Mouse (Mus musculus) embryo, embryonic 11.5 days (tissue): Measurements from ENCODE around the gene Rab3a.

Source experiments
- DNase-seq: peaks from one replicate; pipeline ENCODE4 v3.0.0-alpha.2; 2012; ENCODE audit warnings: low read depth, low spot score

Gene Rab3a

DNA sequence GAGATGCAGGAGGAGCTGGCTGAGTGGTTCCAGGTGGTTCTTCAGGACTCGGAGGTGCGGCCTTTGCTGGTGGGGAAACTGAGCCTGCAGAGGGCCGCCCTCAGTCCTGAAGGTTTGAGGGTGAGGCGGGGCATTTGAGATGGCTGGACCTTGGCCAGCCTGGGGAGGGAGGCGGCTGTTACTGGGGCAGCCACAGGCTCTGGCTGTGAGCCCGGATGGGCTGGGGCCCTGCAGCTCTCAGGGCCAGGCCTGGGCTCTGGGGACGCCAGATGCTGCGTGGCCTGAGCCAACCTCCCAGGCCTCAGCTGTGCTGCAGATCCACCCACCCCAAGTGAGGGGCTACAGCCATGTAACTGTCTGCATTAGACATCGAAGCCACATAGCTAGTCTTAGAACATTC lies 19.4 kb downstream of the Rab3a start:
- DNase-seq: no peak

DNA sequence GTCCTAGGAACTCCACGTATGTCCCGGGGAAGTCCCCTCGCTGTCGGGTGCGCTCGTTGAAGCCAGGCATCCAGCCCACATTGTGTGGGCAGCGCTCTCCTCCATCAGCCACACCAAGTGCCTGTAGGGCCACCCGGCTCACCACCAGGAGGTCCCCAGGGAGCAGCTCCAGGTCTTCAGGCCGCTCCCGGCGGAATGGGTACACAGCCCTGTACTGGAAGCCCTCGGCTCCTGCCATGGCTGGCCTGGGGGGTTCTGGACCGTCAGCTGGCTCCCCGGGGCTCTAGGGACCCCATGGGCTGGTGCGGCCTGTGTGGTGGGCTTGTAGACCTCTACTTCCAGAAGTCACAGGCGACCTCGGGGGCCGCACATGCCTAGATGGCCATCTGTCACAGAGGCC lies 20.3 kb downstream of the Rab3a start:
- DNase-seq: no peak

DNA sequence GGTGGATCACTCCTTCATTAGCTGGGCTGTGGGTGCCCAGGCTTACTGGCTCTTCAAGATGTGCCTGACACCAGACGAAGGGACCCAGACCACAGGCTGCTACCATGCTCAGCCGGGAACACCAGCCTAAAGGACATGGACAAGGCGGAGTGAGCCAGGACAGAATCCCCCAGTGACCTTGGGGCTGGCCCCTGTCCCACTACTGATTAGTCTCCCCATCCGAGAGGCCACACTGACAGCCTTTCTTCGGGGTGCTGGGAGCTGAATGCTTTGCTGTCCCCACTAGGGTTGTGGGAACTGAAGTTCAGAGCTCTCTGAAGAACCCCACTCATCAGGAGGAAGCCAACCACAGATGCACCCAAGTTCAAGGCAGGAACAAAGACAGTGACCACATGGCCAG lies 20.7 kb downstream of the Rab3a start:
- no peak for DNase-seq

DNA sequence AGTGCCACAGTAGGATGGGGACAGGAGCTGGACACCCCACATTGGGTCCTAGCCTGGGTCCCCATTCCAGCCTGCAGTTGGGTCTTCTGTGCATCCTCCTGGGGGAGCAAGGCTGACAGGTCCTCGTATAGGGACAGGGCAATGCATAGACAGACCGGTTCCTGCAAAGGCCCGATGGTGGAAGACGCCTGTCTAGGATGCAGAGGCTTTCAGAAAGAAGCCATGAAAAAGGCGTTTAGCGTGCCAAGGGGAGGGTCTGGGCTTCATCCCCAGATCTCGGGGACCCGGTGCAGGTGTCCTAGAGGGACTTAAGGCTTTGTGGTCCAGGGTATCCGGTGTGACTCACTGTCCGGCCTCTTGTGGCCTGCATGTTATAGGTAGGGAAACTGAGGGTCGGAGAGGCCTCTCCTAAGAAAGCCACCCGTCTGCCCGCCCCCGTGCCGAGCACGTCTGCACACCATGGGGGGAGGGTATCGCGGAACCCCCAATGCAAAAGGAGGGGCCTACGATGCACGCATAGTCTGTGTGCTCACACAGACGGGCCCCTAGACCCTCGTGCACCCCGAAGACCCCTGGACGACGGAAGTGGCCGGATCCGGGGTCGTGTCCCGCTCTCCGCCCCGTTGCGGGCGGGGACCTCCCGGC lies 21.5 kb downstream of the Rab3a start:
- no peak for DNase-seq

DNA sequence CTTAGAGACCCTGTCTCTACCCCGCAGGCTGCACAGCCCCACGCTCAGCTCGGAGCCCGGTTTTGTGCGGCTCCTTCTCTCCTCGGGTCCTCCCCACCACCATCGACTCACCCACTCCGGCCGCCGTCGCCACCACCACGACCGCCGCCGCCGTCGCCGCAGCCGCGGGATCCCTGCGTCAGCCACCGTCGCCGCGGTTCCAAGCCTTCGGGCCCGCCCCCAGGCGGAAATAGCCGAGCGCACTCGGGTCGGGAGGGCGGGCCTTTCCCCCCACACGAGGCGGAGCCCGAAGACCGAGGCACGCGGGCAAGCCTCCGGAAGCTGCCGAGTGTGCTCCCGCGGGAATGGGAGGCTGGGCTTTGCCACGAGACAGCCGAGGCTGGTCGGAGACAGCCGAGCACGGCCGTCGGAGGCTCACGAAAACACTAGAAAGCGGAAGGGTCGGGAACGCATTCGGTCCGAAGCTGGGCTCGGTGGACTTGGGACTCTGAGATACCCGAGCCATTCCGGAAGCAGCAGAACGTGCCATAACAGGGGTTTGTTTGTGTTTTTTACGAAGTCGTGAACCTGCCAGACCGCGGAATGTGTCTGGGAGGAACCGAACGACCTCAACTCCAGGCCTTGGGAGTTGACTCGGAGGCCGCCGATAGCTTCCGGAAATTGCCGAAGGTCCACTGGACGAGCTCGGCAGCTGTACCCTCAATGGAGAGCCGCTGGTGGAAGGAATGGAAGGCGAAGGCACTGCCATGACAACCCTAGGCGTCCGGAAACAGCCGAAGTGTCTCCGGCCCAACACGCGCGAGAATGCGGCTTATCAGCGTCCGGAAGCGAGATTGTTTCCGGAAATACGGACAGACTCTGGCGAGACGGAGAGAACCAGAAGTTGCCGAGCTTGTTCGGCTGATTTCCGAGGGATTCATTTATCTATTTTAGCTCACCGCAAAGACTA lies 22.3 kb downstream of the Rab3a start, which contains the start of gene Pik3r2:
TSS of gene Pik3r2 (minus strand) at position 218 of the 949 bp plus-strand sequence.
- peak; percentile 98 for DNase-seq

DNA sequence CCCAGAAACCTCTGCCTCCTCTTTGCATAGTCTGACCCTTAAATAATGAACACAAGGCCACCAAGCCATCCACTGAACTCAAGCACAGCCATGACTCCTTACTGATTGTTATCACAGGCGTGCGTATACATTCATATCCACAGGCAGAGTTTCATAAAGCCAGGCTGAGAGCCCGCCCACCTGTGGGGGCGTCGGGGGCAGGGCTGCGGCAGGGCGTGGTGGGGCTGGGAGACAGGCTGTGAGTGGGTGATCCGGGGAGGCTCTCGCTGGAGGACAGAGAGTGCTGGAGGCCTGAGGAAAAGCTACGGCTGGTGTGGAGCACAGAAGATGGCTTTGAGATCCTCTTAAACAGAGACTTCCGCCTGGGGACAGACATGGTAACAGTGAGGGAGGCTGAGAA lies 25.6 kb downstream of the Rab3a start:
- DNase-seq: no peak

DNA sequence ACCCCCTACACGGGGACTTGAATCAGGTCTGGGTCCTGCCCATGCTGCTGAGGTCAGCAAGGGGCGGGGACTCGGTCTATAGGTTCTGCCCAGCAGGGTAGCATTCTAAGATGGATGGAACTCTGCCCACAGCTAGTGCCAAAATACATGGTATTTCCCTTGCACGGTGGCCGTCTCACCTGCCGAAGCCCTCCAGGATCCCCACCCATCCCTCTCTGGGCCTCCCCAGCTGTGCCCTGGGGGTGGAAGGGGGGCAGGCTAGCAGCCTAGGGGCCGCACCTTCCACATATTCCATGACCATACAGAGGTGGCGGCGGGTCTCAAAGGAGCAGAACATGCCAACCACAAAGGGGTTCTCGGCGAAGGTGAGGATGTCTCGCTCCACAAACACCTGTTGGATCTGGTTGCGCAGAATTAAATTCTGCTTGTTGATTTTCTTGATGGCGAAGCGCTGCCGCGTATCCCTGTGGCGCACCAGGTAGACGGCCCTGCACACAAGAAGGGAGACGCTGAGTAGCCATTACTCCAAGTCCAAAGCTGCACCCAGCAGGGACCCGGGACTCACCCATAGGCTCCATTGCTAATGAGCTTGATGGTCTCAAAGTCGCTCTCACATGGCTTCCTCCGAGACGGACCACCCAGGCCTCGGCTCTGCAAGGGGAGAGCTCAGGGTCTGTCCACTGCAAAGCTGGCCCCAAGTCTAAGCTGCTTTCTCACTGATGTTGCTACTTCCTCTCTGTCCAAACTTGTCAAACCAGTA lies 32.0 kb downstream of the Rab3a start:
- no peak for DNase-seq

DNA sequence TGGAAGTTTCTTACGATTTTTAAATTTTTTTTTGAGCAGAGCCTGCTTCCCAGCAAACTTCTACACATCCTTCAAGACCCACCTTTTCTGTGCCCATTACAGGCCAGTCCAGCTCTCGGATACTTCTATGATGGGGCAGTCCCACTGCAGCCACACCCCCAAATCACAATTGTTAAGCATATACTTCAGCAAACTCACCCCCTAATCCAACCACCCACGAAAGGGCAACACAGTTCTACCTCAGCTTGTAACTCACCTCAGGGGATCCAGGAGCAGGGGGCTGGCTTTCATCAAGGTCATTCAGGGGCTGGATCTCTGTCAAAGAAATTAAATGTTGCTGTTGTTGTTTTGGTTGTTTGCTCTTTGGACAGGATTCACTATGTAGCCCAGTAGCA lies 32.6 kb downstream of the Rab3a start:
- no peak for DNase-seq

DNA sequence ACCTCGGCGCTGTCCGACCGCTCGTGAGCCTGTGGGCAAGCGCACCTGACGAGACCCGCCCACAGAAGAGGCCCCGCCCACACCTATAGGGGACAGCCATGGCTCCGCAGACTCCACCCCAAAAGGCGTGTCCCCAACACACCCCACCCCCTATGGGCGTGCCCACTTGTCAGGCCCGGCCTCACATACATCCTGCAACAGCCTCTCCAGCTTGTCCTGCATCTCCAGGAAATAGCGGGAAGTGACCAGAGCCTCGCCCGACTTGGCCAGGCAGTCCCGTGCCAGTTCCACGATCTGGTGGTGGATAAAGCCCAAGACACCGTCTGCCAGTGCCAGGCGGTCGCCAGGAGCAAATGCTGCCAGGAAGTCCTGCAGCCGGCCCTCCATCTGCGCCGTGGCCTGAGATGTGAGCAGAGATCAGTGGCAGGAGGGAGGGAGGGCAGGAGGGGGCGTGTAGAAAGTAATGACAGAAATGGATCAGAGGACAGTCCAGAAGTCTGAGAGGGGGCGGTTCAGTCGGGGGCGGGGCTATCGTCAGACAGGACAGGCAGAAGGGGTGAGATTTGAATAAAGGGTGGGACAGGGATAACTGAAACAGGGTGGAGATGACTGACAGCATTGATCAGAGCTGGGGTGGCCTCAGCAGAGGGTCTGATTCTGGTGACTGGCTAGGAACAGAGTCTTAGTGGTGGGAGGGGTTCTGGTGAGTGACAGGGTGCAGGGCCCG lies 33.6 kb downstream of the Rab3a start:
- no peak for DNase-seq

DNA sequence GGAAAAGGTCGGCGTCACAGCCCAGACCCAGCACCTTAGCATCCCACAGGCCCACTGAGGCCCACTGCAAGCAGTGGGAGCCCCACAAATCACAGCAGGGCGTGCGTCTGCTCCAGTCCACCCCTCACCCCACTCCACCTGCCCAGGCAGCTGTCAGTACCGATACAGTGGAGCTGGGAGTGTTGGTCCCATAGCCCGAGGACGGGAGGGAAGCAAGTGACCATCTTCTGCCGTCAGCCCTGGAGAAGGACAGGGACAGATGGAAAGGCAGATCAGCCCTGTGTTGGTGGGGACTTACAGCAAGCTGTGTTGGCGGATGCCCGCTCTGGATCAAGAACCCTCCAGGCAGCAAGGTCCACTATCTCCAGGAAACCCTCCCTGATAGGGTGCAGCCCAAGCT lies 34.6 kb downstream of the Rab3a start:
- no peak for DNase-seq

DNA sequence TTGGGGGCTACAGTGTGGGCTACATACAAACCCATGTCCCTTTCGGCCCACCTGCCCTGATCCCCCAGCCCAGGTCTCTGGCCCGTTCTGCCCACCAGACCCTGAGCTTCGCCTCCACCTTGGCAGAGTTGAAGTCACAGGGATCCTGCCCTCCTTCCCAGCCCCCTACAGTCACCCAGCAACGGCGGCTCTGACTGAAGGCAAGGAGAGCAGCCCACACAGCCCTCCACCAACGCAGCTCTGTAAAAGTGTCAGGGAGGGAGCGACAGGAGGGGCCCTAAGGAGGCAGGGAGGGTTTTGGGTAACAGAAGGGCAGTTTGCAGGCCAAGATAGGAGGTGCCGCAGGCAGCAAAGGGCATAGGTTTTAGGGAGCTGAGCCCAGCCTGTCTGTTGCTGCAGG lies 36.4 kb downstream of the Rab3a start:
- no peak for DNase-seq

DNA sequence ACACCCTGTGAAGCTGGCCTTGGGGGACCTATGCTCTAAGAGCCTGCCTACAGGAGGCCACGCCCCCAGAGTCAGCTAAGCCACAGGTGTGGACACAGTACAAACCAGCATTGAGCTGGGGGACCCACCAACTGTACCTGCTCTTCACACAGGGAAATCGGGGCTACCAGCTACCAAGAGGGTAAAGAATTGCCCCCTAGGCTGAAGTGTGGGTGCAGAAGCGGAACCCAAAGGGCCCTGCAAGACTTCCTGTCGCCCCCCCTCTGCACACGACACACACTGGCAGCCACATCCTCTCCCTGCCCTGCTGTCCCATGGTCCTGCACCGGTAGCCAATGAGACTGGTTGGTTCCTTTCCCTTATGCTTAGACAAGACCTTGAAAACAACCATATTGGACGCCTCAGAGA lies 36.8 kb downstream of the Rab3a start:
- no peak for DNase-seq

DNA sequence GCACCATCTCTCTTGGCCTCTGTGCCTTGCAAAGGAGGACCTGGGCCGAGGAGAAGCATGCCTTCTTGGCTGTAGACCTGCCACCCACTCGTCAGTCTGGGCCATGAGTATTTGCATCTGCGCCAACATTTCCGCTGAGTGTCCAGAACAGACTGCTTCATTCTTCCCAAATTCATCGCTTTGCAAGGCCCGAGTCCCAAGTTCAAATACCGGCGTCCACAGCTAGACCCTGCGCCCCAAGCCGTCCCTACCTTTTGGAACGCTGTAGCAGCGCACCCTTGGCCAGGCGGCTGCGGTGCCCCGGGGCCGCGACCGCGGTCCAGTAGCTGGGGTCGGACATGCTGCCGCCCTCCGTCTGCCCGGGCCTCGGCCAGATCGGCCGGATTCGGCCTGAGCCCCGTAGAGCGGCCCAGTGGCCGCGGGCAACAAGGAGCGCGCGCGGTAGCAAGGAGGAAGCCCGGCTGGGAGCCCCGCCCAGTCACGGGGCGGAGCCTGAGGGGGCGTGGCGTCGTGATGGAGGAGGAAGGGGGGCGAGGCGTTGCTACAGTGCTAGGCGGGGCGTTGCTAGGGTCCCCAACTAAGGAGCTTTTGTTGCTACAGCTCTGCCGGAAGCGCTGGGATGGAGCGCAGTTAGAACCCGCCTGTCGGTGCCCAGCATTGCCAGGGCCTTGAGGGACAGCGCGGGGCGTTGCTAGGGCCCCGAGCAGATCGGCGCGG lies 37.7 kb downstream of the Rab3a start:
- DNase-seq: peak; percentile 94

DNA sequence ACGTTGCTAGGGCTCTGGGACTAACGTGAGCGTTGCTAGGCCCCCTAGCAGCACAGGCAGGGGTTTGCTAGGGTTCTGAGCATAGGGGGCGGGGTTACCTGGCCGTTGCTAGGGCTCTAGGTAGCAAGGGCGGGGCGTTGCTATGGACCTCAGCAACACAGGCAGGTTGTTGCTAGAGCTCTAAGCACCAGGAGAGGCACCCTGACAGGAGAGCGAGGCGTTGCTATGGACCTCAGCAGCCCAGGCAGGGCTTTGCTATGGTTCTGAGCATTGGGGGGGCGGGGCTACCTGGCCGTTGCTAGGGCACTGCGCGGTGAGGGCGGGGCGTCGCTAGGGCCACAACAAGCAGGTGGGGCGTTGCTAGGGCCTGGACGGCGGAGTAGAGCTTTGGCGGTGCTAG lies 38.2 kb downstream of the Rab3a start:
- no peak for DNase-seq

DNA sequence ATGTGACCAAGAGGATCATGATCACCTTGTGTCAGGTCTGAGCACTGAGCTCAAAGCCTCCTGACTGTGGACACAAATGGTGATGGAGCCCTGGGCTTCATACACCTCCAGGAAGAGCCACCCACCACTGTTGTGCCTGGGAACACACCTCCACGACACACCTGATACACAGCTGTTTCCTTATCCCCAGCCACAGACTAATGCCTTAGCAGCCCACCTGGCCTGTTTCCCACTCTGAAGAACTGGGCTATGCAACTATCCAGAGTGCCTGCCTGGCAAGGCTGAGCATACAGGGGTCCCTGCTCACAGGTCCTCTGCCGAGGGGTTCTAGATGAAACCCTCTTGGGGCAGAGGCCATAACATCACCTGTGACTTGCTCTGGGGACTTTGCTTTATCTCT lies 39.7 kb downstream of the Rab3a start:
- DNase-seq: no peak

DNA sequence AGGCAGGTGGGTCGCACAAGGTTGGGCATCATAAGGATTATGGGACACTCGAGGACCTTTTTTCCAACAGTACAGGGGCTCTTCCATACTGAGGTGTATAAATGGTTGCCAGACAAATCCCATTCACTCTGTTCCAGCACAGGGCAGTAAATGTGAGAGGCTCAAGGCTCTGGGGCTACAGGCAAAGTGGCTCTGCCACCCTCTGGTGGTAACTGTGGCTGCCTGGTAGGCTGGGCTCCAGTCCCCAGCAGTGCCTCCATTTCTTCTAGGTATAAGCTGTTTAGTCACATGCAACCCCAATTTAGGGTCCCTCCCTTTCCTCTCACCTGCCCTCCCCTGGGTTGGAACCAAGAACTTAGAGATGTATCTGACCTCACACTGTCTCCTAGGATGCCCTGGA lies 40.9 kb downstream of the Rab3a start:
- DNase-seq: no peak

DNA sequence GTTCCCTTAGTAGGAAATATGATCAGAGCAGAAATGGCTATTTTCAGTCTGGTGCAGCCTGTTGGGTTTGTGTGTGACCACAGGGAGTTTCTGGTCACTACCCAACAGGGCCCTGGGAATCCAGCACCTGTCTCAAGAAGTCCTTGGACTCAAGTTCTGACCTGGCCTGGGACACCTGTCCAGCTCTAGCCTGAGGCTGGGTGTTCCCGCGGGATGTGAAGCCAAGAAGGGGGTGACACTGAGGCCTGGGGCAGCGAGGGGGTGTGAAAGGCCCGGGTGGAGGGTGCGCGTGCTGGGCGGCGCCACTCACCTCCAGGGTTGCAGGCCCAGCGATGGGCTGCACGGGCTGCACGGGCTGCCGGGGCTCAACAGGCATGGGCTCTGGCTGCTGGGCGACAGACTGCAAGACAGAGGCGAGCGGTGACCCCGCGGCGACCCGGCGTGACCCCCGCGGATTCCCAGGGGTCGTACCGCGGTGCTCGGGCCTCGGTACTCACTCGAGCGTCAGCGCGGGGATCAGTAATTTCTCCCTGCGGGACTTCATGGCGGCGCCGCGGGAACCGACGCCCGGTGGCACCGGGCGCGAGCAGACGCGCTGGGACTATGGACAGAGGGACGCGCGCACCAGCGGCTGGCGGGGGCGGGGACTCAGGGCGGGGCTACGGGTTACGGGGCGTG lies 42.1 kb downstream of the Rab3a start:
- no peak for DNase-seq

DNA sequence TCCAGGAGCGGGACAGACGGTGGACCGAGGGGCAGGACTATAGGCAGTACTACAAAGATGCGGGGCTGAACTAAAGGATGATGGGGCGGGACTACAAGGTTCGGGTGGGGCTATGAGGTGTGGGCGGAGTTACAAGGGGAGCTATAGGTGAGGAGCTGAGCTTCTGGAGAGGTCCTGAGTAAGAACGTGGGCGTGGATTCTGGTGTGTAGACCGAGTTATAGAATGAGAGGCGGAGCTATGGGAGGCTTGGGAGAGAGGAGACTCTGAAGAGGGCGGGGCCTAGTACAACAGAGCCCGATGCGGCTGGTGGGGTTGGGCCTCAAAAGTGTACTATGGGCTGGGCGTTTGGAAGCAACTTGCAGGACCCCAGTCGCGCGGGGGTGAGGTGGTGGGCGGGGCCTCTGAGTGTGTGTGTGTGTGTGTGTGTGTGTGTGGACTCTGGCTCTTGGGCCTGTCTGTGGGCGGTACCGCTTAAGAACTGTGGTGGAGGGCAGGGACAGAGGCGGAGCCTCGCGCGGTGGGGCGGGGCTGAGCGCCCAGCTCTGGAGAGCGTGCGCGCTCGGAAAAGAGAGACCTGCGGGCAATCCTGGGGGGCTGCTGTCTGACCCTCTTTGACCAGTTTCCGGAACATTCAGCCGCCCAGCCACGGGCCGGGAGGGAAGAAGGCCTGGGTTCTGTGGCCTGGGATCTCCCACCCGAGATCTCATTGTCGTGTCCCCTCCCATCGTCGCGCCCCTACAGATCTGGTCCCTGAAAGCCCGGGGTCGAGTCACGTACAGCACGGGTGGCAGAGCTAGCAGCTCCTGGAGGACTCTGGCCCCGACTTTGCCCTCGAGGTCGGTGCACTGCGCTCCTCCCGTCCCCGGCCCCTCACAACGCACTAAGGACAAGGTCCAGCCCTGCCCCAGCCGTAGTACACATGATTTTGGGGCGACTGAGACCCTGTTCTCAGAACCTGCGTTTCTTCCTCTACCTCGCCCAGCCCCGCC lies 42.9 kb downstream of the Rab3a start:
- DNase-seq: peak; percentile 84

DNA sequence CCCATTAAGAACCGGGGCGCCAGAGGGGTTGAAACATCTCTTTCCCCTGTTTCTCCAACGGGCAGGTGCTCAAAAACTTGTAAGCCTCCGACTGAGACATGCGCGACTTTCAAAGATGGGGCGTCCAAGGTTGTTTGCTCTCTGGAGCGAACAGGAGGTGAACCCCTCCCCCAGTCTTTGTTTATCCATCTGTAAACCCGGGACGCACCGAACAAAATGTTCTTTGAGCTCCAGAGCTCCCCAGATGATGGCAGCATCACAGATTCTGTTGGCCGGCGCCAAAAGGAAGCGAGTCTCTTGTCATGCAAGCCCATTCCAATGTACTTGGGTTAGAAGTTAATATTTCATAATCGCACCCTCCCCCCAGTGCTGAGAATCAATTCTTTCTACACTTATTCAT lies 43.8 kb downstream of the Rab3a start:
- DNase-seq: no peak
